Mouse (Mus musculus) ES-Bruce4 (cell line): ENCODE measurements at regions not wholly inside any gene's neighbourhood (a gene's known extent, or its start where the extent isn't known, plus 50 kb on each side); places are given as distances from the start of the nearest gene placed in this dataset.

Source experiments
- H3K27ac ChIP-seq: 2 replicates; pipeline ENCODE4 v1.5.1; 2012; ENCODE audit warnings: low read length, inconsistent platforms; ENCODE audit not compliant: insufficient read depth
- H3K27me3 ChIP-seq: 2 replicates; pipeline ENCODE4 v1.6.1; 2012; ENCODE audit warnings: mild to moderate bottlenecking, low read length, inconsistent platforms; ENCODE audit not compliant: control insufficient read depth, poor library complexity, insufficient read depth, severe bottlenecking
- H3K36me3 ChIP-seq: 2 replicates; pipeline ENCODE4 v1.6.1; 2012; ENCODE audit warnings: inconsistent platforms, mild to moderate bottlenecking, low read length, moderate library complexity; ENCODE audit not compliant: control insufficient read depth, poor library complexity, insufficient read depth, severe bottlenecking
- H3K4me1 ChIP-seq: one replicate; pipeline ENCODE4 v1.8.1; 2011; ENCODE audit warnings: low read length; ENCODE audit not compliant: control insufficient read depth, insufficient read depth
- H3K4me3 ChIP-seq: 2 replicates; pipeline ENCODE4 v1.5.1; 2011; ENCODE audit warnings: low read depth, mild to moderate bottlenecking, low read length
- H3K9ac ChIP-seq: 2 replicates; pipeline ENCODE4 v1.6.1; 2012; ENCODE audit warnings: low read depth, mild to moderate bottlenecking, inconsistent platforms; ENCODE audit not compliant: poor library complexity, severe bottlenecking
- H3K9me3 ChIP-seq: replicated peaks from 2 replicates; pipeline ENCODE4 v1.6.1; 2012; ENCODE audit warnings: mild to moderate bottlenecking, low read length, inconsistent platforms; ENCODE audit not compliant: control insufficient read depth, poor library complexity, insufficient read depth, severe bottlenecking
- CTCF ChIP-seq: IDR thresholded peaks from one replicate; pipeline ENCODE4 v1.8.1; 2011; ENCODE audit warnings: low read depth, low read length
- EP300 ChIP-seq: IDR thresholded peaks from 2 replicates; pipeline ENCODE4 v1.6.1; 2011; ENCODE audit warnings: low read depth, low read length; ENCODE audit not compliant: insufficient read depth
- POLR2A ChIP-seq: IDR thresholded peaks from one replicate; pipeline ENCODE4 v1.8.1; 2011; ENCODE audit warnings: low read length; ENCODE audit not compliant: insufficient read depth

DNA sequence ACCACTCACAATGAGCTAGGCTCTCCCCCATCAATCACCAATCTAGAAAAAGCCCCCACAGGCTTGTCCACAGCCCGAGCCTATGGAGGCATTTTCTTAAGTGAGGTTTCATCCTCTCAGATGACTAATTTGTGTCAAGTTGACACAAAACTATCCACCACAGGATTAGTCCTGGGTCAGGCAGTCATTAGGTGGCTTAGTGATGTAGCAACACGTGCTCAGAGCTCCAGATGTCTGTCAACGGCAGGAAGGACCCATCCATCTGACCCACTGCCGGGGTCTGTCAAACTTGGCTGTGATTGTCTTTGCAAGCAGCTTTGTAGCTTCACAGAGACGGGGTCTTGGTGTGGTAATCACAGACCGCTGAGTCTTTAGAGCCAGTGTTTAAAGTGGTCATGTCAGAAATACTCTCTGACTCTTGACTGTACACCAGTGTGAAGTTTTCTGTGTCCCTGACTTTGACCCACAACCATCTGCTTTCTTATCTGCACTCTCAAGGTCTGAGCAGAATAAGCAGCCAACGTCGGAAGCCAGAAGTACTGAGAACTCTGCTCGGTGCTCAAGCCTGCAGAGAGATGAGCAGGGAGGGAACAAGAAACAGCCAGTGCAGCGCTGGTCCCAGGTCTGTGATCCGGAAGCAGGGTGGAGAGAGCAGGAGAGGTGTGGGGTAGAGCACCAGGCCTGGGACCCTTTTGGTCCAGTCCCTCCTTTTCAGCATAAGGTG is 131.6 kb upstream of the Nfe2l3 start:
- H3K4me1 ChIP-seq = no peaks in the 10 kb centered on the region

DNA sequence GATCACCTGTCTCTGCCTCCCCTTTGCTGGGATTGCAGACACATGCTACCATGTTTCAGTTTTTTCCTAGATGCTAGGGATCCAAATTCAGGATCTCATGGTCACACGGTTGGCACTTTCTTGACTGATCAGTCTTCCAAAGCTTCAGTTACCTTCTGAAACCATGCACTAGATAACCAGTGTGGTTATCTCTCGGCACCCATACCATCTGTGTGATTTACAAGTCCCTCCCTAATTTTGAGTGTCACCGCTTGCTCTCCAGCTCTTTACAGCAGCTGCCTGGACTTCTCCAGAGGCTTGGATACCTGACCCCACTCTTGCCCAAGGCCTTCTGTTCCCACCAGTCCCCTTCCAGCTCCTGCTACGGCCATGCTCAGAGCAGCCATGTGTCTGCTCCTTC is 130.6 kb upstream of the Nfe2l3 start:
- TF ChIP-seq POLR2A (no peak), EP300 (no peak), CTCF (no peak)
- Histone ChIP-seq H3K4me1 (no peaks in the 10 kb centered on the region), H3K4me3 (no peak overlapping the region), H3K9ac (no peak overlapping the region), H3K27ac (no peak overlapping the region), H3K9me3 (no peaks in the 10 kb centered on the region), H3K36me3 (no peaks in the 10 kb centered on the region), H3K27me3 (no peaks in the 10 kb centered on the region)

More for the DNA sequence above, 131.6 kb upstream of the Nfe2l3 start:
- no peak for TF ChIP-seq POLR2A
- no peak for TF ChIP-seq EP300
- TF ChIP-seq CTCF = no peak
- Histone ChIP-seq H3K27ac (no peak overlapping the region), H3K9ac (no peak overlapping the region), H3K9me3 (no peaks in the 10 kb centered on the region), H3K36me3 (no peaks in the 10 kb centered on the region), H3K4me3 (no peak overlapping the region), H3K27me3 (no peaks in the 10 kb centered on the region)

- H3K9ac ChIP-seq = no peak overlapping the region
- no peak overlapping the region for H3K4me3 ChIP-seq
- TF ChIP-seq EP300 = no peak
- TF ChIP-seq POLR2A = no peak
- TF ChIP-seq CTCF = no peak
These were observed 130.2 kb upstream of the Nfe2l3 start for GRCm38 (mm10) chr6:51302240-51302639.

GRCm38 (mm10) chr6:51318341-51318740 is 114.1 kb upstream of the Nfe2l3 start:
- H3K36me3 ChIP-seq = no peaks in the 10 kb centered on the region
- H3K27me3 ChIP-seq = no peaks in the 10 kb centered on the region
- H3K4me1 ChIP-seq = no peaks in the 10 kb centered on the region
- no peaks in the 10 kb centered on the region for H3K9me3 ChIP-seq
- H3K9ac ChIP-seq = no peak overlapping the region
- TF ChIP-seq EP300 (no peak), CTCF (no peak)
- no peak overlapping the region for H3K4me3 ChIP-seq
- H3K27ac ChIP-seq = no peak overlapping the region

More at GRCm38 (mm10) chr6:51302240-51302639, 130.2 kb upstream of the Nfe2l3 start:
- Histone ChIP-seq H3K36me3 (no peaks in the 10 kb centered on the region), H3K27me3 (no peaks in the 10 kb centered on the region), H3K27ac (no peak overlapping the region), H3K4me1 (no peaks in the 10 kb centered on the region), H3K9me3 (no peaks in the 10 kb centered on the region)

DNA sequence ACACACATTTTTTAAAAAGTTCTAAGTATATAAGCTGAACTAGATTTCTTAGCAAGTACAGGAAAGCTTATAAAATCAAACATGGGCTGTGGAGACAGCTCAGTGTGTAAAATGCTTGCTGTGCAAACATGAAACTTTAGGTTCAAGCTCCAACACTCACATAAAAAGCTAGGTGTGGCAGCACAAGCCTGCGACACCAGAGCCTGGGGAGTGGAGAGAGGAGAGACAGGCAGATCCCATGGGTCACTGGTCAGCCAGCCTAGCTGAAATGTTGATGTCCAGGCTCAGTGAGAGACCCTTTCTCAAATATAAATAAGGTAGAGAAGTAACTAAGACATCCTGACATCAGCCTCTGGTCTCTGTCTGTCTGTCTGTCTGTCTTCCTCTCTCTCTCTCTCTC is 112.5 kb upstream of the Nfe2l3 start:
- H3K9ac ChIP-seq = no peak overlapping the region
- no peak overlapping the region for H3K27ac ChIP-seq
- H3K36me3 ChIP-seq = no peaks in the 10 kb centered on the region
- TF ChIP-seq EP300 (no peak), CTCF (no peak), POLR2A (no peak)
- H3K4me1 ChIP-seq = no peaks in the 10 kb centered on the region
- H3K9me3 ChIP-seq = no peaks in the 10 kb centered on the region
- no peak overlapping the region for H3K4me3 ChIP-seq
- H3K27me3 ChIP-seq = no peaks in the 10 kb centered on the region

- H3K9me3 ChIP-seq = no peaks in the 10 kb centered on the region
- no peak overlapping the region for H3K4me3 ChIP-seq
- no peaks in the 10 kb centered on the region for H3K36me3 ChIP-seq
- no peaks in the 10 kb centered on the region for H3K27me3 ChIP-seq
- H3K9ac ChIP-seq = no peak overlapping the region
- H3K4me1 ChIP-seq = no peaks in the 10 kb centered on the region
- TF ChIP-seq POLR2A (no peak), CTCF (no peak), EP300 (no peak)
- H3K27ac ChIP-seq = no peak overlapping the region
These were observed 111.6 kb upstream of the Nfe2l3 start for GRCm38 (mm10) chr6:51320676-51321419.
